Mouse (Mus musculus) common myeloid progenitor, adult 5-6 weeks (primary cell): ENCODE data around the gene Olfr1156. TPM values are rescaled to one million over a fixed set of nuclear protein-coding genes. Genes with fewer than 3 reads are reported as not detected.

ENCODE experiments used
- ATAC-seq: replicated peaks from 2 replicates; pipeline ENCODE4 v1.8.0; 2016; ENCODE audit warnings: low read depth, mild to moderate bottlenecking, moderate TSS enrichment, inconsistent platforms; ENCODE audit not compliant: poor library complexity, severe bottlenecking
- total RNA-seq: library from RNA; stranded (forward); fragments of 200-1000, 187-1606 nt; gene quantifications from 2 replicates; pipeline ENCODE4 v1.2.3, GENCODE M21; 2017

Olfr1156 gene
- total RNA-seq = not detected in 2 replicates

GRCm38 (mm10) chr2:87953000-87953399 is at the start of gene Olfr1156:
Olfr1156 (minus strand) TSS chr2:87953100.
- no peak for ATAC-seq

GRCm38 (mm10) chr2:87989813-87990212 is 36.9 kb upstream of the Olfr1156 start, which contains the start of gene Olfr1158:
Olfr1158 (plus strand) TSS chr2:87990113.
- no peak for ATAC-seq

GRCm38 (mm10) chr2:87974563-87974962 is 21.7 kb upstream of the Olfr1156 start, which contains the start of gene Olfr74:
Olfr74 (minus strand) TSS chr2:87974663.
- ATAC-seq = no peak

- ATAC-seq = no peak
Measured at GRCm38 (mm10) chr2:87968199-87968598, 15.3 kb upstream of the Olfr1156 start, which contains the start of gene Olfr1157. Olfr1157 (minus strand) TSS chr2:87968299.

GRCm38 (mm10) chr2:87945037-87945436 is 7.9 kb downstream of the Olfr1156 start, which contains the start of gene Olfr1155:
Olfr1155 (minus strand) TSS chr2:87945137.
- no peak for ATAC-seq

- no peak for ATAC-seq
Measured at GRCm38 (mm10) chr2:87905066-87905465, 47.8 kb downstream of the Olfr1156 start, which contains the start of gene Olfr1154. Olfr1154 (minus strand) TSS chr2:87905166.

Other genes starting within 250 kb of the Olfr1156 start
- gene Olfr1137, start 239.9 kb downstream of the Olfr1156 start, total RNA-seq = not detected in 2 replicates
- gene Olfr1138, start 213.1 kb downstream of the Olfr1156 start, total RNA-seq = not detected in 2 replicates
- gene Olfr1140, start 209.3 kb downstream of the Olfr1156 start, total RNA-seq = not detected in 2 replicates
- gene Olfr1141, start 199.1 kb downstream of the Olfr1156 start, total RNA-seq = not detected in 2 replicates
- not detected in 2 replicates for gene Olfr152, start 173.6 kb downstream of the Olfr1156 start, total RNA-seq
- not detected in 2 replicates for gene Olfr1143, start 152.5 kb downstream of the Olfr1156 start, total RNA-seq
- gene Olfr1145, start 143.3 kb downstream of the Olfr1156 start, total RNA-seq = not detected in 2 replicates
- gene Olfr1148, start 122.6 kb downstream of the Olfr1156 start, total RNA-seq = not detected in 2 replicates
- not detected in 2 replicates for gene Olfr1150-ps1, start 109.1 kb downstream of the Olfr1156 start, total RNA-seq
- not detected in 2 replicates for gene Olfr1151, start 97.2 kb downstream of the Olfr1156 start, total RNA-seq
- gene Olfr1152, start 86.6 kb downstream of the Olfr1156 start, total RNA-seq = not detected in 2 replicates
- not detected in 2 replicates for gene Olfr1153, start 58.1 kb downstream of the Olfr1156 start, total RNA-seq
- not detected in 2 replicates for gene Olfr1154, start 47.9 kb downstream of the Olfr1156 start, total RNA-seq
- not detected in 2 replicates for gene Olfr1155, start 8.0 kb downstream of the Olfr1156 start, total RNA-seq
- gene Olfr1157, start 15.2 kb upstream of the Olfr1156 start, total RNA-seq = not detected in 2 replicates
- gene Olfr74, start 21.6 kb upstream of the Olfr1156 start, total RNA-seq = not detected in 2 replicates
- not detected in 2 replicates for gene Olfr1158, start 37.0 kb upstream of the Olfr1156 start, total RNA-seq
- gene Olfr1160, start 55.2 kb upstream of the Olfr1156 start, total RNA-seq = not detected in 2 replicates
- not detected in 2 replicates for gene Olfr1161, start 69.7 kb upstream of the Olfr1156 start, total RNA-seq
- not detected in 2 replicates for gene Olfr73, start 84.6 kb upstream of the Olfr1156 start, total RNA-seq
- not detected in 2 replicates for gene Olfr1162, start 98.0 kb upstream of the Olfr1156 start, total RNA-seq
- gene Olfr1163, start 118.7 kb upstream of the Olfr1156 start, total RNA-seq = not detected in 2 replicates
- not detected in 2 replicates for gene Olfr1164, start 140.9 kb upstream of the Olfr1156 start, total RNA-seq
- not detected in 2 replicates for gene Olfr1166, start 175.2 kb upstream of the Olfr1156 start, total RNA-seq
- gene Olfr1167, start 202.1 kb upstream of the Olfr1156 start, total RNA-seq = not detected in 2 replicates
- not detected in 2 replicates for gene Olfr1168, start 228.8 kb upstream of the Olfr1156 start, total RNA-seq